Mouse (Mus musculus): ENCODE data around the gene Baiap2l2. TPM values are rescaled to one million over a fixed set of nuclear protein-coding genes. Genes with fewer than 3 reads are reported as not detected.

Baiap2l2 gene
- polyA plus RNA-seq, 1 experiment, result not detected

- TF ChIP-seq CTCF (IDR thresholded peaks at IDR 0.05; ENCODE audit: control insufficient read depth, insufficient read depth, low read length) (peak; percentile 12; the same call in 1 of the 2 replicates), POLR2A (IDR thresholded peaks at IDR 0.05; ENCODE audit: borderline replicate concordance, control insufficient read depth, low read depth, low read length) (no peak)
- 49% methylated on average over 5 of the region's 5 CpGs for WGBS
- no peak overlapping the region for H3K27ac ChIP-seq (ENCODE audit: control insufficient read depth, insufficient read depth, low read depth, low read length, poor library complexity)
- H3K4me3 ChIP-seq (replicated peaks; ENCODE audit: control insufficient read depth, low read depth, low read length), result no peak overlapping the region
- H3K4me1 ChIP-seq (ENCODE audit: control insufficient read depth, insufficient read depth, low read length), result no peaks in the 10 kb centered on the region; the same call in 1 of the 2 replicates
Measured at GRCm38 (mm10) chr15:79280850-79281249, 4.5 kb downstream of the Baiap2l2 start.

- Histone ChIP-seq H3K27ac (ENCODE audit: control insufficient read depth, insufficient read depth, low read depth, low read length, poor library complexity) (no peak overlapping the region), H3K4me1 (ENCODE audit: control insufficient read depth, insufficient read depth, low read length) (no peaks in the 10 kb centered on the region; the same call in 1 of the 2 replicates), H3K4me3 (replicated peaks; ENCODE audit: control insufficient read depth, low read depth, low read length) (no peak overlapping the region)
- 45% methylated on average over 6 of the region's 6 CpGs for WGBS
- peak; percentile 75 for TF ChIP-seq CTCF (IDR thresholded peaks at IDR 0.05; ENCODE audit: control insufficient read depth, insufficient read depth, low read length)
- no peak for TF ChIP-seq POLR2A (IDR thresholded peaks at IDR 0.05; ENCODE audit: borderline replicate concordance, control insufficient read depth, low read depth, low read length)
Measured at GRCm38 (mm10) chr15:79280209-79280608, 5.1 kb downstream of the Baiap2l2 start.

GRCm38 (mm10) chr15:79277728-79278127, 7.6 kb downstream of the Baiap2l2 start:
- WGBS, result 67% methylated on average over 10 of the region's 10 CpGs

GRCm38 (mm10) chr15:79273020-79273419, 12.3 kb downstream of the Baiap2l2 start:
- 73% methylated on average over 10 of the region's 10 CpGs for WGBS
- TF ChIP-seq POLR2A (IDR thresholded peaks at IDR 0.05; ENCODE audit: borderline replicate concordance, control insufficient read depth, low read depth, low read length), result no peak
- TF ChIP-seq CTCF (IDR thresholded peaks at IDR 0.05; ENCODE audit: control insufficient read depth, insufficient read depth, low read length), result no peak
- Histone ChIP-seq H3K4me3 (replicated peaks; ENCODE audit: control insufficient read depth, low read depth, low read length) (no peak overlapping the region), H3K27ac (ENCODE audit: control insufficient read depth, insufficient read depth, low read depth, low read length, poor library complexity) (no peak overlapping the region), H3K4me1 (ENCODE audit: control insufficient read depth, insufficient read depth, low read length) (peaks cover 4% of the 10 kb centered on the region)

More at GRCm38 (mm10) chr15:79277728-79278127, 7.6 kb downstream of the Baiap2l2 start:
- Histone ChIP-seq H3K4me3 (replicated peaks; ENCODE audit: control insufficient read depth, low read depth, low read length) (no peak overlapping the region), H3K27ac (ENCODE audit: control insufficient read depth, insufficient read depth, low read depth, low read length, poor library complexity) (no peak overlapping the region), H3K4me1 (ENCODE audit: control insufficient read depth, insufficient read depth, low read length) (no peaks in the 10 kb centered on the region; the same call in 1 of the 2 replicates)
- no peak for TF ChIP-seq POLR2A (IDR thresholded peaks at IDR 0.05; ENCODE audit: borderline replicate concordance, control insufficient read depth, low read depth, low read length)
- TF ChIP-seq CTCF (IDR thresholded peaks at IDR 0.05; ENCODE audit: control insufficient read depth, insufficient read depth, low read length), result no peak

GRCm38 (mm10) chr15:79271124-79271746, 14.1 kb downstream of the Baiap2l2 start:
- WGBS, result 20% methylated on average over 17 of the region's 17 CpGs
- H3K27ac ChIP-seq (ENCODE audit: control insufficient read depth, insufficient read depth, low read depth, low read length, poor library complexity), result no peak overlapping the region
- H3K4me3 ChIP-seq (replicated peaks; ENCODE audit: control insufficient read depth, low read depth, low read length), result no peak overlapping the region
- peaks cover 4% of the 10 kb centered on the region for H3K4me1 ChIP-seq (ENCODE audit: control insufficient read depth, insufficient read depth, low read length)
- peak; percentile 66; the same call in 1 of the 2 replicates for TF ChIP-seq CTCF (IDR thresholded peaks at IDR 0.05; ENCODE audit: control insufficient read depth, insufficient read depth, low read length)
- TF ChIP-seq POLR2A (IDR thresholded peaks at IDR 0.05; ENCODE audit: borderline replicate concordance, control insufficient read depth, low read depth, low read length), result no peak

GRCm38 (mm10) chr15:79270317-79271123, 14.8 kb downstream of the Baiap2l2 start:
- WGBS, result 2% methylated on average over 33 of the region's 33 CpGs
- Histone ChIP-seq H3K27ac (ENCODE audit: control insufficient read depth, insufficient read depth, low read depth, low read length, poor library complexity) (no peak overlapping the region), H3K4me1 (ENCODE audit: control insufficient read depth, insufficient read depth, low read length) (peaks cover 4% of the 10 kb centered on the region), H3K4me3 (replicated peaks; ENCODE audit: control insufficient read depth, low read depth, low read length) (peak overlapping the region; percentile 25)
- TF ChIP-seq CTCF (IDR thresholded peaks at IDR 0.05; ENCODE audit: control insufficient read depth, insufficient read depth, low read length) (no peak), POLR2A (IDR thresholded peaks at IDR 0.05; ENCODE audit: borderline replicate concordance, control insufficient read depth, low read depth, low read length) (peak; percentile 69; the same call in 1 of the 2 replicates)

- TF ChIP-seq CTCF (IDR thresholded peaks at IDR 0.05; ENCODE audit: control insufficient read depth, insufficient read depth, low read length), result no peak
- no peak for TF ChIP-seq POLR2A (IDR thresholded peaks at IDR 0.05; ENCODE audit: borderline replicate concordance, control insufficient read depth, low read depth, low read length)
- Histone ChIP-seq H3K27ac (ENCODE audit: control insufficient read depth, insufficient read depth, low read depth, low read length, poor library complexity) (no peak overlapping the region), H3K4me3 (replicated peaks; ENCODE audit: control insufficient read depth, low read depth, low read length) (no peak overlapping the region), H3K4me1 (ENCODE audit: control insufficient read depth, insufficient read depth, low read length) (peaks cover 4% of the 10 kb centered on the region)
- 6% methylated on average over 1 of the region's 1 CpGs for WGBS
Measured at GRCm38 (mm10) chr15:79268521-79268920, 16.8 kb downstream of the Baiap2l2 start.

- Histone ChIP-seq H3K4me3 (replicated peaks; ENCODE audit: control insufficient read depth, low read depth, low read length) (no peak overlapping the region), H3K4me1 (ENCODE audit: control insufficient read depth, insufficient read depth, low read length) (no peaks in the 10 kb centered on the region; the same call in 1 of the 2 replicates), H3K27ac (ENCODE audit: control insufficient read depth, insufficient read depth, low read depth, low read length, poor library complexity) (no peak overlapping the region)
- 40% methylated on average over 4 of the region's 4 CpGs for WGBS
- TF ChIP-seq POLR2A (IDR thresholded peaks at IDR 0.05; ENCODE audit: borderline replicate concordance, control insufficient read depth, low read depth, low read length) (no peak), CTCF (IDR thresholded peaks at IDR 0.05; ENCODE audit: control insufficient read depth, insufficient read depth, low read length) (no peak)
Measured at GRCm38 (mm10) chr15:79265384-79265783, 20.0 kb downstream of the Baiap2l2 start.

Measured in bone marrow, adult 2 months (tissue).